Mouse (Mus musculus): ENCODE data around the gene Sun3. TPM values are rescaled to one million over a fixed set of nuclear protein-coding genes. Genes with fewer than 3 reads are reported as not detected.

Sun3 gene
- polyA plus RNA-seq, 1 experiment from 2014 or later: not detected

- Histone ChIP-seq H3K36me3 (ENCODE audit: control insufficient read depth, insufficient read depth, low read length) (no peaks in the 10 kb centered on the region), H3K27ac (replicated peaks; ENCODE audit: low read depth, low read length) (no peak overlapping the region), H3K27me3 (replicated peaks; ENCODE audit: control insufficient read depth, insufficient read depth, low read length) (peaks cover 23% of the 10 kb centered on the region), H3K4me2 (ENCODE audit: low read depth, low read length) (no peak overlapping the region), H3K4me3 (ENCODE audit: low read depth, low read length) (no peak overlapping the region), H3K9me3 (ENCODE audit: control insufficient read depth, low read length) (no peaks in the 10 kb centered on the region), H3K4me1 (ENCODE audit: control insufficient read depth, insufficient read depth, low read length) (peaks cover 7% of the 10 kb centered on the region; the same call in 1 of the 2 replicates), H3K9ac (ENCODE audit: low read depth, low read length) (no peak overlapping the region)
- 65% methylated on average over 5 of the region's 5 CpGs for WGBS
- ATAC-seq (ENCODE audit: low read depth) (no peak), DNase-seq (ENCODE audit: low spot score) (peak; percentile 13)
Observed at GRCm38 (mm10) chr11:9047044-9047443, 1.7 kb downstream of the Sun3 start.

GRCm38 (mm10) chr11:9046546-9046945 is 2.2 kb downstream of the Sun3 start:
- Histone ChIP-seq H3K27me3 (replicated peaks; ENCODE audit: control insufficient read depth, insufficient read depth, low read length) (peaks cover 23% of the 10 kb centered on the region), H3K4me3 (ENCODE audit: low read depth, low read length) (no peak overlapping the region), H3K4me2 (ENCODE audit: low read depth, low read length) (no peak overlapping the region), H3K27ac (replicated peaks; ENCODE audit: low read depth, low read length) (no peak overlapping the region), H3K9ac (ENCODE audit: low read depth, low read length) (no peak overlapping the region), H3K9me3 (ENCODE audit: control insufficient read depth, low read length) (no peaks in the 10 kb centered on the region), H3K36me3 (ENCODE audit: control insufficient read depth, insufficient read depth, low read length) (no peaks in the 10 kb centered on the region), H3K4me1 (ENCODE audit: control insufficient read depth, insufficient read depth, low read length) (peaks cover 7% of the 10 kb centered on the region; the same call in 1 of the 2 replicates)
- ATAC-seq (ENCODE audit: low read depth) (no peak), DNase-seq (ENCODE audit: low spot score) (no peak)
- 77% methylated on average over 2 of the region's 2 CpGs for WGBS

- Histone ChIP-seq H3K9me3 (ENCODE audit: control insufficient read depth, low read length) (no peaks in the 10 kb centered on the region), H3K4me2 (ENCODE audit: low read depth, low read length) (no peak overlapping the region), H3K9ac (ENCODE audit: low read depth, low read length) (no peak overlapping the region), H3K4me1 (ENCODE audit: control insufficient read depth, insufficient read depth, low read length) (no peaks in the 10 kb centered on the region), H3K36me3 (ENCODE audit: control insufficient read depth, insufficient read depth, low read length) (no peaks in the 10 kb centered on the region), H3K27ac (replicated peaks; ENCODE audit: low read depth, low read length) (no peak overlapping the region), H3K27me3 (replicated peaks; ENCODE audit: control insufficient read depth, insufficient read depth, low read length) (no peaks in the 10 kb centered on the region), H3K4me3 (ENCODE audit: low read depth, low read length) (no peak overlapping the region)
- DNase-seq (ENCODE audit: low spot score) (no peak), ATAC-seq (ENCODE audit: low read depth) (no peak)
- 85% methylated on average over 2 of the region's 2 CpGs for WGBS
Observed at GRCm38 (mm10) chr11:9031530-9031929, 17.3 kb downstream of the Sun3 start.

GRCm38 (mm10) chr11:9025211-9025610 is 23.6 kb downstream of the Sun3 start:
- Histone ChIP-seq H3K4me2 (ENCODE audit: low read depth, low read length) (no peak overlapping the region), H3K27me3 (replicated peaks; ENCODE audit: control insufficient read depth, insufficient read depth, low read length) (no peaks in the 10 kb centered on the region), H3K4me1 (ENCODE audit: control insufficient read depth, insufficient read depth, low read length) (no peaks in the 10 kb centered on the region), H3K9ac (ENCODE audit: low read depth, low read length) (no peak overlapping the region), H3K36me3 (ENCODE audit: control insufficient read depth, insufficient read depth, low read length) (no peaks in the 10 kb centered on the region), H3K4me3 (ENCODE audit: low read depth, low read length) (no peak overlapping the region), H3K9me3 (ENCODE audit: control insufficient read depth, low read length) (no peaks in the 10 kb centered on the region), H3K27ac (replicated peaks; ENCODE audit: low read depth, low read length) (no peak overlapping the region)
- DNase-seq (ENCODE audit: low spot score) (no peak), ATAC-seq (ENCODE audit: low read depth) (no peak)
- WGBS: 77% methylated on average over 3 of the region's 3 CpGs

DNA sequence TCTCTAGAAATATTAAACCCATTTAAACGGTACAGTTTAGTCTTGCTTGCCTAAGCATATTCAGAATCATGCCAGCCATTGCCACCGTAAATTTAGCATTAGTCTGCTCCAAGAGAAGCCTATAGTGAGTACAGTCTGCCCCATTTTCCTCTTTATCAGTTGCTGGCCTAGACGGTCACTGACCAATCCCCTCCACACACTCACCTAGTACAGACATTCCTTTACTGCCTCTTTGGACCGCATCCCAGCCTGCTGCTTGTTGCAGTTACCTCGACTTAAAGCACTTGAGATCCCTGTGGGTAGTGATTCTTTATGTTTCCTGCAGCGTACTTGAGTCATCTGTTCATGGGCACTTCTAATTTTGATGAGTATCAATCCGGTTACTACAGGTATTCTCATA is 24.0 kb downstream of the Sun3 start:
- Histone ChIP-seq H3K4me1 (ENCODE audit: control insufficient read depth, insufficient read depth, low read length) (no peaks in the 10 kb centered on the region), H3K27me3 (replicated peaks; ENCODE audit: control insufficient read depth, insufficient read depth, low read length) (no peaks in the 10 kb centered on the region), H3K4me2 (ENCODE audit: low read depth, low read length) (no peak overlapping the region), H3K9me3 (ENCODE audit: control insufficient read depth, low read length) (no peaks in the 10 kb centered on the region), H3K27ac (replicated peaks; ENCODE audit: low read depth, low read length) (no peak overlapping the region), H3K9ac (ENCODE audit: low read depth, low read length) (no peak overlapping the region), H3K36me3 (ENCODE audit: control insufficient read depth, insufficient read depth, low read length) (no peaks in the 10 kb centered on the region), H3K4me3 (ENCODE audit: low read depth, low read length) (no peak overlapping the region)
- DNase-seq (ENCODE audit: low spot score): no peak
- no peak for ATAC-seq (ENCODE audit: low read depth)
- WGBS: 75% methylated on average over 7 of the region's 7 CpGs

GRCm38 (mm10) chr11:9020207-9020606 is 28.6 kb downstream of the Sun3 start:
- no peak for ATAC-seq (ENCODE audit: low read depth)
- H3K9me3 ChIP-seq (ENCODE audit: control insufficient read depth, low read length): no peaks in the 10 kb centered on the region
- H3K9ac ChIP-seq (ENCODE audit: low read depth, low read length): no peak overlapping the region
- no peak overlapping the region for H3K4me2 ChIP-seq (ENCODE audit: low read depth, low read length)
- 88% methylated on average over 5 of the region's 5 CpGs for WGBS
- H3K4me3 ChIP-seq (ENCODE audit: low read depth, low read length): no peak overlapping the region
- no peaks in the 10 kb centered on the region for H3K36me3 ChIP-seq (ENCODE audit: control insufficient read depth, insufficient read depth, low read length)
- no peak for DNase-seq (ENCODE audit: low spot score)
- no peaks in the 10 kb centered on the region for H3K4me1 ChIP-seq (ENCODE audit: control insufficient read depth, insufficient read depth, low read length)
- H3K27ac ChIP-seq (replicated peaks; ENCODE audit: low read depth, low read length): no peak overlapping the region
- no peaks in the 10 kb centered on the region for H3K27me3 ChIP-seq (replicated peaks; ENCODE audit: control insufficient read depth, insufficient read depth, low read length)

DNA sequence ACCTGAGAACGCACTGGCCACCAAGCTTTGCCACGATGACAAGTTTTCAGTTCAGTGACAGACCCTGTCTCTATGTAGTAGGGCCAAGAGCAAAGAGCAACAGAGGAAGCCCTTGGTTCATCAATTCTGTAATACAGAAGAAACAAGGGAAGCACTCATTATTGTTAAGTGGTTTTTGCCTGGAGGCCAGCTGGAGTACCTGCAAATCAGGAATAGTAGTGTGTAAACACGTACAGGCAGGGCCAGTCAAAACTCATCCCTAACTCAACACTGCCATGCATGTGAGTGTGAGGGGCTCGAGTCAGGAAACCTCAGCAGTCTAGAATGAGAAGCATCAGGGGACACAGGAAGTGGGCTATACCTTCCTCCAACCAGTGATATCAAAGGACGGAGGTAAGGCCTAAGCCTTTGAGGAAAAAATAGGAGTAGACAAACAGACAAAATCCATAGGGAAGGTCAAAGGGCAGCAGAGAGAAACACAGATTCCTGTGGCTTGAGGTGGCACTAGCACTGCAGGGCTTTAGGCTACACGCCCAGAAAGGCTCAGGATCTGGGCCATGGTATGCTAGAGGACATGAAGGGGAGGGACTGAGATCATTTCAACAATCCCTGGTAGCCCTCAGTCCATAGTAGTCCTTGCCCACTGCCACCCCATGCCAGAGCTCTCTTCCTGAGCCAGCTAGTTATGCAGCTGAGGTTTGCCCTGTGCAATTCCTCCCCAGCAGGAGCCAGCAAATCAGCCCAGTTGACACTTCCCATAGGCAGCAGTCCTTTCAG is 30.1 kb downstream of the Sun3 start:
- H3K36me3 ChIP-seq (ENCODE audit: control insufficient read depth, insufficient read depth, low read length): no peaks in the 10 kb centered on the region
- no peaks in the 10 kb centered on the region for H3K9me3 ChIP-seq (ENCODE audit: control insufficient read depth, low read length)
- DNase-seq (ENCODE audit: low spot score) (peak; percentile 13), ATAC-seq (ENCODE audit: low read depth) (no peak)
- H3K4me2 ChIP-seq (ENCODE audit: low read depth, low read length): no peak overlapping the region
- no peak overlapping the region for H3K4me3 ChIP-seq (ENCODE audit: low read depth, low read length)
- H3K27me3 ChIP-seq (replicated peaks; ENCODE audit: control insufficient read depth, insufficient read depth, low read length): no peaks in the 10 kb centered on the region
- WGBS: 65% methylated on average over 6 of the region's 6 CpGs
- no peak overlapping the region for H3K9ac ChIP-seq (ENCODE audit: low read depth, low read length)
- H3K4me1 ChIP-seq (ENCODE audit: control insufficient read depth, insufficient read depth, low read length): no peaks in the 10 kb centered on the region
- H3K27ac ChIP-seq (replicated peaks; ENCODE audit: low read depth, low read length): no peak overlapping the region

- no peak overlapping the region for H3K4me2 ChIP-seq (ENCODE audit: low read depth, low read length)
- H3K27me3 ChIP-seq (replicated peaks; ENCODE audit: control insufficient read depth, insufficient read depth, low read length): no peaks in the 10 kb centered on the region
- 84% methylated on average over 3 of the region's 3 CpGs for WGBS
- H3K4me3 ChIP-seq (ENCODE audit: low read depth, low read length): no peak overlapping the region
- H3K27ac ChIP-seq (replicated peaks; ENCODE audit: low read depth, low read length): no peak overlapping the region
- DNase-seq (ENCODE audit: low spot score) (no peak), ATAC-seq (ENCODE audit: low read depth) (no peak)
- H3K9ac ChIP-seq (ENCODE audit: low read depth, low read length): no peak overlapping the region
- no peaks in the 10 kb centered on the region for H3K36me3 ChIP-seq (ENCODE audit: control insufficient read depth, insufficient read depth, low read length)
- H3K4me1 ChIP-seq (ENCODE audit: control insufficient read depth, insufficient read depth, low read length): peaks cover 6% of the 10 kb centered on the region
- H3K9me3 ChIP-seq (ENCODE audit: control insufficient read depth, low read length): no peaks in the 10 kb centered on the region
Observed at GRCm38 (mm10) chr11:9014740-9015139, 34.1 kb downstream of the Sun3 start.

GRCm38 (mm10) chr11:9011348-9011747 is 37.4 kb downstream of the Sun3 start:
- Histone ChIP-seq H3K9ac (ENCODE audit: low read depth, low read length) (peak overlapping the region; percentile 89), H3K4me2 (ENCODE audit: low read depth, low read length) (peak overlapping the region; percentile 85), H3K4me3 (ENCODE audit: low read depth, low read length) (peak overlapping the region; percentile 73), H3K36me3 (ENCODE audit: control insufficient read depth, insufficient read depth, low read length) (peaks cover 15% of the 10 kb centered on the region; the same call in 1 of the 2 replicates), H3K9me3 (ENCODE audit: control insufficient read depth, low read length) (no peaks in the 10 kb centered on the region), H3K4me1 (ENCODE audit: control insufficient read depth, insufficient read depth, low read length) (peaks cover 8% of the 10 kb centered on the region), H3K27ac (replicated peaks; ENCODE audit: low read depth, low read length) (peak overlapping the region; percentile 93), H3K27me3 (replicated peaks; ENCODE audit: control insufficient read depth, insufficient read depth, low read length) (no peaks in the 10 kb centered on the region)
- ATAC-seq (ENCODE audit: low read depth) (peak; percentile 27; the same call in 1 of the 2 replicates), DNase-seq (ENCODE audit: low spot score) (peak; percentile 36)
- 3% methylated on average over 3 of the region's 3 CpGs for WGBS
